Mouse (Mus musculus): ENCODE data around the gene Srsf3. TPM values are rescaled to one million over a fixed set of nuclear protein-coding genes. Genes with fewer than 3 reads are reported as not detected.

The Srsf3 gene
- polyA plus RNA-seq, 1 experiment from 2014 or later, result 1,031 TPM

GRCm38 (mm10) chr17:29020444-29020843 is 12.0 kb upstream of the Srsf3 start:
- H3K27me3 ChIP-seq (ENCODE audit: control insufficient read depth, insufficient read depth, low read length), result no peaks in the 10 kb centered on the region
- no peaks in the 10 kb centered on the region for H3K9me3 ChIP-seq (replicated peaks; ENCODE audit: control insufficient read depth, low read length)
- no peak overlapping the region for H3K9ac ChIP-seq (replicated peaks; ENCODE audit: low read length)
- H3K27ac ChIP-seq (replicated peaks; ENCODE audit: low read depth, low read length), result no peak overlapping the region
- DNase-seq (ENCODE audit: low spot score) (no peak), ATAC-seq (replicated peaks; ENCODE audit: insufficient number of reproducible peaks, low FRiP score, low TSS enrichment, low read depth) (no peak)
- H3K4me2 ChIP-seq (ENCODE audit: low read depth, low read length), result no peak overlapping the region
- H3K36me3 ChIP-seq (replicated peaks; ENCODE audit: control insufficient read depth, insufficient read depth, low read depth, low read length), result no peaks in the 10 kb centered on the region
- H3K4me3 ChIP-seq (ENCODE audit: low read depth, low read length), result no peak overlapping the region
- H3K4me1 ChIP-seq (ENCODE audit: control insufficient read depth, insufficient read depth, low read length), result no peaks in the 10 kb centered on the region

GRCm38 (mm10) chr17:29022230-29022819 is 10.1 kb upstream of the Srsf3 start:
- Histone ChIP-seq H3K27ac (replicated peaks; ENCODE audit: low read depth, low read length) (no peak overlapping the region), H3K27me3 (ENCODE audit: control insufficient read depth, insufficient read depth, low read length) (no peaks in the 10 kb centered on the region), H3K4me2 (ENCODE audit: low read depth, low read length) (no peak overlapping the region), H3K4me1 (ENCODE audit: control insufficient read depth, insufficient read depth, low read length) (no peaks in the 10 kb centered on the region), H3K9me3 (replicated peaks; ENCODE audit: control insufficient read depth, low read length) (no peaks in the 10 kb centered on the region), H3K9ac (replicated peaks; ENCODE audit: low read length) (no peak overlapping the region), H3K36me3 (replicated peaks; ENCODE audit: control insufficient read depth, insufficient read depth, low read depth, low read length) (no peaks in the 10 kb centered on the region), H3K4me3 (ENCODE audit: low read depth, low read length) (no peak overlapping the region)
- ATAC-seq (replicated peaks; ENCODE audit: insufficient number of reproducible peaks, low FRiP score, low TSS enrichment, low read depth), result no peak
- no peak for DNase-seq (ENCODE audit: low spot score)
- WGBS, result 22% methylated on average over 15 of the region's 15 CpGs

GRCm38 (mm10) chr17:29023346-29023745 is 9.1 kb upstream of the Srsf3 start:
- no peak overlapping the region for H3K27ac ChIP-seq (replicated peaks; ENCODE audit: low read depth, low read length)
- DNase-seq (ENCODE audit: low spot score), result no peak
- H3K4me2 ChIP-seq (ENCODE audit: low read depth, low read length), result no peak overlapping the region
- H3K36me3 ChIP-seq (replicated peaks; ENCODE audit: control insufficient read depth, insufficient read depth, low read depth, low read length), result no peaks in the 10 kb centered on the region
- no peaks in the 10 kb centered on the region for H3K4me1 ChIP-seq (ENCODE audit: control insufficient read depth, insufficient read depth, low read length)
- ATAC-seq (replicated peaks; ENCODE audit: insufficient number of reproducible peaks, low FRiP score, low TSS enrichment, low read depth), result no peak
- WGBS, result 93% methylated on average over 6 of the region's 6 CpGs
- H3K4me3 ChIP-seq (ENCODE audit: low read depth, low read length), result no peak overlapping the region
- no peak overlapping the region for H3K9ac ChIP-seq (replicated peaks; ENCODE audit: low read length)
- H3K9me3 ChIP-seq (replicated peaks; ENCODE audit: control insufficient read depth, low read length), result no peaks in the 10 kb centered on the region
- no peaks in the 10 kb centered on the region for H3K27me3 ChIP-seq (ENCODE audit: control insufficient read depth, insufficient read depth, low read length)

GRCm38 (mm10) chr17:29024047-29024892 is 8.2 kb upstream of the Srsf3 start:
- DNase-seq (ENCODE audit: low spot score) (no peak), ATAC-seq (replicated peaks; ENCODE audit: insufficient number of reproducible peaks, low FRiP score, low TSS enrichment, low read depth) (no peak)
- Histone ChIP-seq H3K27me3 (ENCODE audit: control insufficient read depth, insufficient read depth, low read length) (no peaks in the 10 kb centered on the region), H3K4me2 (ENCODE audit: low read depth, low read length) (no peak overlapping the region), H3K9ac (replicated peaks; ENCODE audit: low read length) (no peak overlapping the region), H3K36me3 (replicated peaks; ENCODE audit: control insufficient read depth, insufficient read depth, low read depth, low read length) (no peaks in the 10 kb centered on the region), H3K4me1 (ENCODE audit: control insufficient read depth, insufficient read depth, low read length) (no peaks in the 10 kb centered on the region), H3K4me3 (ENCODE audit: low read depth, low read length) (no peak overlapping the region), H3K9me3 (replicated peaks; ENCODE audit: control insufficient read depth, low read length) (no peaks in the 10 kb centered on the region), H3K27ac (replicated peaks; ENCODE audit: low read depth, low read length) (no peak overlapping the region)
- 56% methylated on average over 22 of the region's 22 CpGs for WGBS

GRCm38 (mm10) chr17:29024896-29025565 is 7.4 kb upstream of the Srsf3 start:
- Histone ChIP-seq H3K9ac (replicated peaks; ENCODE audit: low read length) (no peak overlapping the region), H3K27ac (replicated peaks; ENCODE audit: low read depth, low read length) (no peak overlapping the region), H3K9me3 (replicated peaks; ENCODE audit: control insufficient read depth, low read length) (no peaks in the 10 kb centered on the region), H3K36me3 (replicated peaks; ENCODE audit: control insufficient read depth, insufficient read depth, low read depth, low read length) (no peaks in the 10 kb centered on the region), H3K4me1 (ENCODE audit: control insufficient read depth, insufficient read depth, low read length) (no peaks in the 10 kb centered on the region), H3K27me3 (ENCODE audit: control insufficient read depth, insufficient read depth, low read length) (no peaks in the 10 kb centered on the region), H3K4me2 (ENCODE audit: low read depth, low read length) (no peak overlapping the region), H3K4me3 (ENCODE audit: low read depth, low read length) (no peak overlapping the region)
- DNase-seq (ENCODE audit: low spot score), result no peak
- ATAC-seq (replicated peaks; ENCODE audit: insufficient number of reproducible peaks, low FRiP score, low TSS enrichment, low read depth), result no peak
- 28% methylated on average over 10 of the region's 10 CpGs for WGBS

GRCm38 (mm10) chr17:29026652-29027356 is 5.6 kb upstream of the Srsf3 start:
- no peaks in the 10 kb centered on the region for H3K36me3 ChIP-seq (replicated peaks; ENCODE audit: control insufficient read depth, insufficient read depth, low read depth, low read length)
- no peaks in the 10 kb centered on the region for H3K27me3 ChIP-seq (ENCODE audit: control insufficient read depth, insufficient read depth, low read length)
- H3K4me2 ChIP-seq (ENCODE audit: low read depth, low read length), result no peak overlapping the region
- H3K4me3 ChIP-seq (ENCODE audit: low read depth, low read length), result no peak overlapping the region
- no peaks in the 10 kb centered on the region for H3K4me1 ChIP-seq (ENCODE audit: control insufficient read depth, insufficient read depth, low read length)
- H3K27ac ChIP-seq (replicated peaks; ENCODE audit: low read depth, low read length), result no peak overlapping the region
- no peaks in the 10 kb centered on the region for H3K9me3 ChIP-seq (replicated peaks; ENCODE audit: control insufficient read depth, low read length)
- H3K9ac ChIP-seq (replicated peaks; ENCODE audit: low read length), result no peak overlapping the region
- DNase-seq (ENCODE audit: low spot score) (no peak), ATAC-seq (replicated peaks; ENCODE audit: insufficient number of reproducible peaks, low FRiP score, low TSS enrichment, low read depth) (no peak)
- 39% methylated on average over 5 of the region's 5 CpGs for whole genome bisulfite sequencing

GRCm38 (mm10) chr17:29030321-29031034 is 1.9 kb upstream of the Srsf3 start:
- Histone ChIP-seq H3K27me3 (ENCODE audit: control insufficient read depth, insufficient read depth, low read length) (no peaks in the 10 kb centered on the region), H3K9ac (replicated peaks; ENCODE audit: low read length) (no peak overlapping the region), H3K27ac (replicated peaks; ENCODE audit: low read depth, low read length) (no peak overlapping the region), H3K9me3 (replicated peaks; ENCODE audit: control insufficient read depth, low read length) (no peaks in the 10 kb centered on the region), H3K4me3 (ENCODE audit: low read depth, low read length) (no peak overlapping the region), H3K36me3 (replicated peaks; ENCODE audit: control insufficient read depth, insufficient read depth, low read depth, low read length) (no peaks in the 10 kb centered on the region), H3K4me1 (ENCODE audit: control insufficient read depth, insufficient read depth, low read length) (no peaks in the 10 kb centered on the region; the same call in 1 of the 2 replicates), H3K4me2 (ENCODE audit: low read depth, low read length) (no peak overlapping the region)
- no peak for ATAC-seq (replicated peaks; ENCODE audit: insufficient number of reproducible peaks, low FRiP score, low TSS enrichment, low read depth)
- WGBS, result 95% methylated on average over 6 of the region's 6 CpGs
- no peak for DNase-seq (ENCODE audit: low spot score)
